Mouse (Mus musculus): Measurements from ENCODE around the gene Hacd1. TPM values are rescaled to one million over a fixed set of nuclear protein-coding genes. Genes with fewer than 3 reads are reported as not detected.

The Hacd1 gene
- polyA plus RNA-seq, 1 experiment, result 71.4 TPM

GRCm38 (mm10) chr2:14043011-14043410 is 12.9 kb downstream of the Hacd1 start:
- Histone ChIP-seq H3K4me1 (ENCODE audit: control insufficient read depth, insufficient read depth, low read length) (no peaks in the 10 kb centered on the region), H3K27ac (ENCODE audit: insufficient read depth, low read length) (no peak overlapping the region), H3K4me3 (ENCODE audit: insufficient read depth, low read length) (no peak overlapping the region)
- TF ChIP-seq POLR2A (IDR thresholded peaks at IDR 0.05; ENCODE audit: low read depth, low read length) (no peak), CTCF (IDR thresholded peaks at IDR 0.05; ENCODE audit: borderline replicate concordance, insufficient read depth, low read length) (no peak)

GRCm38 (mm10) chr2:14041249-14041648 is 14.7 kb downstream of the Hacd1 start:
- no peak for TF ChIP-seq CTCF (IDR thresholded peaks at IDR 0.05; ENCODE audit: borderline replicate concordance, insufficient read depth, low read length)
- TF ChIP-seq POLR2A (IDR thresholded peaks at IDR 0.05; ENCODE audit: low read depth, low read length), result no peak
- H3K27ac ChIP-seq (ENCODE audit: insufficient read depth, low read length), result no peak overlapping the region
- H3K4me1 ChIP-seq (ENCODE audit: control insufficient read depth, insufficient read depth, low read length), result no peaks in the 10 kb centered on the region
- H3K4me3 ChIP-seq (ENCODE audit: insufficient read depth, low read length), result no peak overlapping the region

DNA sequence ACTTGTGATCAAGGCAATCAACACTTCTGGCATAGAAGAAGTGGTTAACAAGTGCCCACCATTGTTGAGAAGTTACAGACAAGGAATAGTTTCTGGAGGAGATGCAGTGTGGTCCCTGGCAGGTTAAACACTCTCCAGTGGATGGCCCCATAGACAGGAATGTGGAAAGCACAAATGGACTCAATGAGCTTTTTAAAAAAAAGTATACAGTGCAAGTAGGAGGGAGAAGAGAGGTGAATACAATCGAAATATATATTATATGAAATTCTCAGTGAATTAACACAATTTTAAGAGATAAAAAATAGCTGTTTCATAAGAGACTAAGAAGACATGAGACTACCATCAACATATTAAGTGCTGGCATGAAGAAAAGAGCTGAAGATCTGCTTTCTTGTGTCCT is 36.7 kb downstream of the Hacd1 start:
- Histone ChIP-seq H3K4me3 (ENCODE audit: insufficient read depth, low read length) (no peak overlapping the region), H3K4me1 (ENCODE audit: control insufficient read depth, insufficient read depth, low read length) (no peaks in the 10 kb centered on the region), H3K27ac (ENCODE audit: insufficient read depth, low read length) (no peak overlapping the region)
- TF ChIP-seq CTCF (IDR thresholded peaks at IDR 0.05; ENCODE audit: borderline replicate concordance, insufficient read depth, low read length), result no peak
- TF ChIP-seq POLR2A (IDR thresholded peaks at IDR 0.05; ENCODE audit: low read depth, low read length), result no peak

GRCm38 (mm10) chr2:14005121-14005520 is 50.8 kb downstream of the Hacd1 start:
- Histone ChIP-seq H3K4me3 (ENCODE audit: insufficient read depth, low read length) (no peak overlapping the region), H3K4me1 (ENCODE audit: control insufficient read depth, insufficient read depth, low read length) (no peaks in the 10 kb centered on the region), H3K27ac (ENCODE audit: insufficient read depth, low read length) (no peak overlapping the region)
- TF ChIP-seq POLR2A (IDR thresholded peaks at IDR 0.05; ENCODE audit: low read depth, low read length), result no peak

- TF ChIP-seq POLR2A (IDR thresholded peaks at IDR 0.05; ENCODE audit: low read depth, low read length) (no peak), CTCF (IDR thresholded peaks at IDR 0.05; ENCODE audit: borderline replicate concordance, insufficient read depth, low read length) (no peak)
- H3K4me3 ChIP-seq (ENCODE audit: insufficient read depth, low read length), result no peak overlapping the region
Measured at GRCm38 (mm10) chr2:13960136-13960535, 95.8 kb downstream of the Hacd1 start.

DNA sequence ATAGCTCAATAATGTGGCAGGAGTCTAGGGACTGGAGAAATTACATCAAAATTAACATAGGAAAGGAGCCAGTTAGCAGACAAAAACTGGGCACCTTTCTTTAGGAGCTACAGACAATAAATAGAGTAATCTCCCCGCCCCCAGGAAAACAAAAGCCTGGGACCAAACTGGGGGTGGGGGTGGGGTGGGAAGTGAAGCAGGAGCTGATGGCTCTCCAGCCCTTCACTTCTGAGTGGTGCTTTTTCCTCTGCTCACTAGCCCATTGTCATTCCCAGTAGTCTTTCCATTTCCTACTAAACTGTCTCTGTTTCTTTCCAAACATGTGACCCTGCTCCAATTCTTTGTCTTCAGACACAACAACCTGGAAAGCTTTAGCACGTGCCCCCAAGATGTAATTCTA is 99.5 kb downstream of the Hacd1 start:
- H3K27ac ChIP-seq (ENCODE audit: insufficient read depth, low read length), result no peak overlapping the region
- TF ChIP-seq CTCF (IDR thresholded peaks at IDR 0.05; ENCODE audit: borderline replicate concordance, insufficient read depth, low read length) (no peak), POLR2A (IDR thresholded peaks at IDR 0.05; ENCODE audit: low read depth, low read length) (no peak)

More at GRCm38 (mm10) chr2:13960136-13960535, 95.8 kb downstream of the Hacd1 start:
- no peak overlapping the region for H3K27ac ChIP-seq (ENCODE audit: insufficient read depth, low read length)
- no peaks in the 10 kb centered on the region for H3K4me1 ChIP-seq (ENCODE audit: control insufficient read depth, insufficient read depth, low read length)

GRCm38 (mm10) chr2:13938118-13938517 is 117.8 kb downstream of the Hacd1 start:
- no peak for TF ChIP-seq CTCF (IDR thresholded peaks at IDR 0.05; ENCODE audit: borderline replicate concordance, insufficient read depth, low read length)
- no peak for TF ChIP-seq POLR2A (IDR thresholded peaks at IDR 0.05; ENCODE audit: low read depth, low read length)
- Histone ChIP-seq H3K27ac (ENCODE audit: insufficient read depth, low read length) (no peak overlapping the region), H3K4me3 (ENCODE audit: insufficient read depth, low read length) (no peak overlapping the region), H3K4me1 (ENCODE audit: control insufficient read depth, insufficient read depth, low read length) (no peaks in the 10 kb centered on the region)

More for the DNA sequence above, 99.5 kb downstream of the Hacd1 start:
- no peaks in the 10 kb centered on the region for H3K4me1 ChIP-seq (ENCODE audit: control insufficient read depth, insufficient read depth, low read length)
- H3K4me3 ChIP-seq (ENCODE audit: insufficient read depth, low read length), result no peak overlapping the region

GRCm38 (mm10) chr2:13935343-13935742 is 120.6 kb downstream of the Hacd1 start:
- TF ChIP-seq POLR2A (IDR thresholded peaks at IDR 0.05; ENCODE audit: low read depth, low read length) (no peak), CTCF (IDR thresholded peaks at IDR 0.05; ENCODE audit: borderline replicate concordance, insufficient read depth, low read length) (no peak)
- no peak overlapping the region for H3K4me3 ChIP-seq (ENCODE audit: insufficient read depth, low read length)
- no peak overlapping the region for H3K27ac ChIP-seq (ENCODE audit: insufficient read depth, low read length)
- H3K4me1 ChIP-seq (ENCODE audit: control insufficient read depth, insufficient read depth, low read length), result no peaks in the 10 kb centered on the region

GRCm38 (mm10) chr2:13932253-13932652 is 123.7 kb downstream of the Hacd1 start:
- H3K4me3 ChIP-seq (ENCODE audit: insufficient read depth, low read length), result no peak overlapping the region
- H3K27ac ChIP-seq (ENCODE audit: insufficient read depth, low read length), result no peak overlapping the region
- H3K4me1 ChIP-seq (ENCODE audit: control insufficient read depth, insufficient read depth, low read length), result no peaks in the 10 kb centered on the region
- no peak for TF ChIP-seq POLR2A (IDR thresholded peaks at IDR 0.05; ENCODE audit: low read depth, low read length)
- no peak for TF ChIP-seq CTCF (IDR thresholded peaks at IDR 0.05; ENCODE audit: borderline replicate concordance, insufficient read depth, low read length)

GRCm38 (mm10) chr2:13930724-13931123 is 125.2 kb downstream of the Hacd1 start:
- TF ChIP-seq CTCF (IDR thresholded peaks at IDR 0.05; ENCODE audit: borderline replicate concordance, insufficient read depth, low read length) (no peak), POLR2A (IDR thresholded peaks at IDR 0.05; ENCODE audit: low read depth, low read length) (no peak)
- Histone ChIP-seq H3K4me3 (ENCODE audit: insufficient read depth, low read length) (no peak overlapping the region), H3K4me1 (ENCODE audit: control insufficient read depth, insufficient read depth, low read length) (no peaks in the 10 kb centered on the region), H3K27ac (ENCODE audit: insufficient read depth, low read length) (no peak overlapping the region)

- no peak for TF ChIP-seq CTCF (IDR thresholded peaks at IDR 0.05; ENCODE audit: borderline replicate concordance, insufficient read depth, low read length)
- TF ChIP-seq POLR2A (IDR thresholded peaks at IDR 0.05; ENCODE audit: low read depth, low read length), result no peak
- no peak overlapping the region for H3K27ac ChIP-seq (ENCODE audit: insufficient read depth, low read length)
Measured at GRCm38 (mm10) chr2:13888568-13888967, 167.4 kb downstream of the Hacd1 start.

More at GRCm38 (mm10) chr2:13888568-13888967, 167.4 kb downstream of the Hacd1 start:
- no peak overlapping the region for H3K4me3 ChIP-seq (ENCODE audit: insufficient read depth, low read length)
- H3K4me1 ChIP-seq (ENCODE audit: control insufficient read depth, insufficient read depth, low read length), result no peaks in the 10 kb centered on the region

All from embryonic fibroblast, embryonic 13.5 days (primary cell).